19 mouse cellular contexts compared by ENCODE assay signal in genomic region chr12:85706906-85707305, GRCm38 (mm10). TPM values are rescaled to one million over a fixed set of nuclear protein-coding genes. Genes with fewer than 3 reads are reported as not detected.
A peak's percentile ranks its signal among the peaks of the same experiment; 100 is the strongest.
DNase-seq lines count a peak whose midpoint lies in the region; ATAC-seq lines count a peak whose summit lies in the region.
"Had no signal": no experiment of that assay in that cellular context is flagged by ENCODE, and none has a peak within 500 bp of the region (broad histone marks: within the 10 kb centered on the region; RNA-seq: fewer than 3 reads in every experiment).

No protein-coding gene starts in this region.

- 73% methylated on average over 4 of the region's 4 CpGs for WGBS in embryonic facial prominence, embryonic 13.5 days
- WGBS in embryonic facial prominence, embryonic 10.5 days, result 88% methylated on average over 4 of the region's 4 CpGs

- H3K27me3 ChIP-seq in embryonic facial prominence, embryonic 13.5 days, result peaks cover 16% of the 10 kb centered on the region
- H3K27me3 ChIP-seq in embryonic facial prominence, embryonic 10.5 days (replicated peaks; ENCODE audit: low read depth, poor library complexity, severe bottlenecking), result peaks cover 57% of the 10 kb centered on the region
- H3K27me3 ChIP-seq: forebrain, embryonic 15.5 days had no signal

- 0 out of 2 replicates have a peak overlapping the region, but pooled peaks have one; percentile 11 for H3K4me2 ChIP-seq in embryonic facial prominence, embryonic 13.5 days
- H3K4me2 ChIP-seq: forebrain, embryonic 13.5 days; forebrain, embryonic 15.5 days had no signal

- no peak overlapping the region for H3K4me3 ChIP-seq in embryonic facial prominence, embryonic 13.5 days
- H3K4me3 ChIP-seq in embryonic facial prominence, embryonic 10.5 days, result no peak overlapping the region
- H3K4me3 ChIP-seq: forebrain, embryonic 13.5 days; forebrain, embryonic 15.5 days had no signal

- ATAC-seq in embryonic facial prominence, embryonic 13.5 days (ENCODE audit: insufficient number of reproducible peaks, insufficient read depth, low FRiP score, low TSS enrichment, low read depth), result no peak
- ATAC-seq: activated CD4-positive, CD25-positive, alpha-beta regulatory T cell, adult 4 months; forebrain, embryonic 13.5 days; forebrain, embryonic 15.5 days; forebrain, postnatal 0 days; Patski had no signal

- no peaks in the 10 kb centered on the region for H3K36me3 ChIP-seq in embryonic facial prominence, embryonic 13.5 days
- no peaks in the 10 kb centered on the region for H3K36me3 ChIP-seq in embryonic facial prominence, embryonic 10.5 days (replicated peaks)
- H3K36me3 ChIP-seq: forebrain, embryonic 15.5 days; G1E had no signal

- no peak overlapping the region for H3K9ac ChIP-seq in embryonic facial prominence, embryonic 13.5 days
- H3K9ac ChIP-seq: forebrain, embryonic 13.5 days; forebrain, embryonic 15.5 days; forebrain, postnatal 0 days had no signal

- no peak for DNase-seq in embryonic facial prominence, embryonic 10.5 days (ENCODE audit: low spot score)
- DNase-seq in CD4-positive helper T cell, adult 2 months (ENCODE audit: low read depth, low spot score), result peak; percentile 57
- peak; percentile 64 for DNase-seq in induced T-regulatory cell, adult 2 months (ENCODE audit: low read depth)
- no peak for DNase-seq in layer of hippocampus, adult 8-10 months (ENCODE audit: low spot score in 2 of 2)
- DNase-seq: adrenal gland, adult 8-10 months; adrenal gland, postnatal 14 days; adrenal gland, postnatal 36 days; B cell, adult 2 months; cerebellum, adult 11-12 months; cerebellum, adult 2 months; cerebellum, adult 9-10 months; cerebellum, postnatal 25 days; forebrain, postnatal 0 days had no signal

- H3K9me3 ChIP-seq in embryonic facial prominence, embryonic 13.5 days, result no peaks in the 10 kb centered on the region
- no peaks in the 10 kb centered on the region for H3K9me3 ChIP-seq in embryonic facial prominence, embryonic 10.5 days
- H3K9me3 ChIP-seq: forebrain, embryonic 13.5 days; forebrain, embryonic 15.5 days; G1E had no signal

- peaks cover 27% of the 10 kb centered on the region for H3K4me1 ChIP-seq in embryonic facial prominence, embryonic 13.5 days
- peaks cover 16% of the 10 kb centered on the region for H3K4me1 ChIP-seq in embryonic facial prominence, embryonic 10.5 days

- H3K27ac ChIP-seq in embryonic facial prominence, embryonic 13.5 days, result no peak overlapping the region
- no peak overlapping the region for H3K27ac ChIP-seq in embryonic facial prominence, embryonic 10.5 days (replicated peaks)
- H3K27ac ChIP-seq: forebrain, embryonic 13.5 days; forebrain, embryonic 15.5 days had no signal

RNA-seq across cellular contexts. Expression of gene Batf, which starts 20.4 kb away (rescaled TPM):
- 5.8 and 7.6 TPM in 2 replicates for polyA plus RNA-seq in embryonic facial prominence, embryonic 13.5 days (2015; fragmentation: Nextera tagmentation; extraction: Ambion mirVana)
- 2.4 and 2.6 TPM in 2 replicates for polyA plus RNA-seq in embryonic facial prominence, embryonic 10.5 days (2016; fragmentation: Nextera tagmentation; extraction: Ambion mirVana)
- total RNA-seq in layer of hippocampus, adult 8-10 months (2022), result 1 to 10 TPM in 1 of 4 experiments, under 1 TPM in 1, not detected in 2; 0.94 to 1.2 TPM
- total RNA-seq: forebrain, postnatal 0 days; G1E had no signal
- polyA plus RNA-seq: G1E, Patski had no signal

RNA-seq across cellular contexts. Expression of gene Flvcr2, which starts 39.4 kb away (rescaled TPM):
- 2.5 and 2.7 TPM in 2 replicates for polyA plus RNA-seq in embryonic facial prominence, embryonic 13.5 days (2015; fragmentation: Nextera tagmentation; extraction: Ambion mirVana)
- polyA plus RNA-seq in embryonic facial prominence, embryonic 10.5 days (2016; fragmentation: Nextera tagmentation; extraction: Ambion mirVana), result 0.74 and 0.88 TPM in 2 replicates
- 1 to 10 TPM; 1.5 to 2.7 (median 2.2) TPM for total RNA-seq in layer of hippocampus, adult 8-10 months (2022)
- polyA plus RNA-seq: G1E had no signal

Comparison
In these comparisons a context has a peak if more than half of its experiments do, and no peak if none do; other contexts are left out.
1. DNase-seq: peak in CD4-positive helper T cell, adult 2 months (single experiment) and induced T-regulatory cell, adult 2 months (single experiment); none in embryonic facial prominence, embryonic 10.5 days (single experiment) and layer of hippocampus, adult 8-10 months (0 of 2).